Mouse (Mus musculus): Measurements from ENCODE around the gene Sox6. TPM values are rescaled to one million over a fixed set of nuclear protein-coding genes. Genes with fewer than 3 reads are reported as not detected.
"Not testable (repeated sequence)": the region's sequence is repeated elsewhere in the genome, so short reads cannot be mapped to it uniquely, and the experiment has no call there.

The Sox6 gene
- 3.3 and 3.9 TPM in 2 replicates for polyA plus RNA-seq (2012; rRNA removed)

GRCm38 (mm10) chr7:116038511-116038910 is at the start of gene Sox6:
Sox6 (minus strand) TSS chr7:116038796.
- TF ChIP-seq POLR2A (IDR thresholded peaks at IDR 0.05; ENCODE audit: borderline replicate concordance, extremely low read depth, low read depth, low read length) (no peak), CTCF (IDR thresholded peaks at IDR 0.05; ENCODE audit: insufficient read depth, low read length) (no peak)
- Histone ChIP-seq H3K4me3 (replicated peaks; ENCODE audit: extremely low read depth, low read depth, low read length) (no peak within 1 kb of the TSS), H3K4me1 (ENCODE audit: control insufficient read depth, insufficient read depth, low read length) (peaks cover 13% of the 10 kb centered on the region)
- DNase-seq, result peak; percentile 8
- WGBS, result 6% methylated on average over 11 of the region's 11 CpGs

- WGBS, result 95% methylated on average over 11 of the region's 11 CpGs
- DNase-seq; H3K4me3 ChIP-seq (replicated peaks; ENCODE audit: extremely low read depth, low read depth, low read length); H3K4me1 ChIP-seq (ENCODE audit: control insufficient read depth, insufficient read depth, low read length): not testable (repeated sequence)
These were observed 45.8 kb upstream of the Sox6 start, which contains the start of gene Gm4353 for GRCm38 (mm10) chr7:116084366-116084765. Gm4353 (minus strand) TSS chr7:116084635.

- no peak for TF ChIP-seq CTCF (IDR thresholded peaks at IDR 0.05; ENCODE audit: insufficient read depth, low read length)
- no peak for TF ChIP-seq POLR2A (IDR thresholded peaks at IDR 0.05; ENCODE audit: borderline replicate concordance, extremely low read depth, low read depth, low read length)
- Histone ChIP-seq H3K4me1 (ENCODE audit: control insufficient read depth, insufficient read depth, low read length) (no peaks in the 10 kb centered on the region), H3K4me3 (replicated peaks; ENCODE audit: extremely low read depth, low read depth, low read length) (no peak overlapping the region)
- 37% methylated on average over 1 of the region's 1 CpGs for WGBS
- no peak for DNase-seq
These were observed 22.1 kb upstream of the Sox6 start for GRCm38 (mm10) chr7:116060739-116061138.

GRCm38 (mm10) chr7:116040470-116041019 is 1.9 kb upstream of the Sox6 start:
- no peak for DNase-seq
- no peak for TF ChIP-seq CTCF (IDR thresholded peaks at IDR 0.05; ENCODE audit: insufficient read depth, low read length)
- TF ChIP-seq POLR2A (IDR thresholded peaks at IDR 0.05; ENCODE audit: borderline replicate concordance, extremely low read depth, low read depth, low read length), result no peak
- Histone ChIP-seq H3K4me3 (replicated peaks; ENCODE audit: extremely low read depth, low read depth, low read length) (no peak overlapping the region), H3K4me1 (ENCODE audit: control insufficient read depth, insufficient read depth, low read length) (peaks cover 10% of the 10 kb centered on the region)
- WGBS, result 30% methylated on average over 15 of the region's 15 CpGs

- DNase-seq, result peak; percentile 86
- under 1% methylated on average over 48 of the region's 48 CpGs for WGBS
- TF ChIP-seq CTCF (IDR thresholded peaks at IDR 0.05; ENCODE audit: insufficient read depth, low read length) (peak; percentile 92), POLR2A (IDR thresholded peaks at IDR 0.05; ENCODE audit: borderline replicate concordance, extremely low read depth, low read depth, low read length) (no peak)
- H3K4me1 ChIP-seq (ENCODE audit: control insufficient read depth, insufficient read depth, low read length), result peaks cover 10% of the 10 kb centered on the region
- peak overlapping the region; percentile 52 for H3K4me3 ChIP-seq (replicated peaks; ENCODE audit: extremely low read depth, low read depth, low read length)
These were observed 1.2 kb upstream of the Sox6 start for GRCm38 (mm10) chr7:116039538-116040466.

GRCm38 (mm10) chr7:116039196-116039537 is 571 bp upstream of the Sox6 start, which contains the start of gene 1110004F10Rik:
1110004F10Rik (plus strand) TSS chr7:116039397.
- no peak for TF ChIP-seq POLR2A (IDR thresholded peaks at IDR 0.05; ENCODE audit: borderline replicate concordance, extremely low read depth, low read depth, low read length)
- no peak for TF ChIP-seq CTCF (IDR thresholded peaks at IDR 0.05; ENCODE audit: insufficient read depth, low read length)
- peak; percentile 15 for DNase-seq
- Histone ChIP-seq H3K4me1 (ENCODE audit: control insufficient read depth, insufficient read depth, low read length) (peaks cover 13% of the 10 kb centered on the region), H3K4me3 (replicated peaks; ENCODE audit: extremely low read depth, low read depth, low read length) (peak within 1 kb of the TSS; percentile 52)
- WGBS, result 4% methylated on average over 11 of the region's 11 CpGs

GRCm38 (mm10) chr7:116038024-116038423 is 572 bp downstream of the Sox6 start:
- DNase-seq, result no peak
- Histone ChIP-seq H3K4me3 (replicated peaks; ENCODE audit: extremely low read depth, low read depth, low read length) (no peak overlapping the region), H3K4me1 (ENCODE audit: control insufficient read depth, insufficient read depth, low read length) (peaks cover 13% of the 10 kb centered on the region)
- WGBS, result 8% methylated on average over 13 of the region's 13 CpGs
- TF ChIP-seq CTCF (IDR thresholded peaks at IDR 0.05; ENCODE audit: insufficient read depth, low read length) (no peak), POLR2A (IDR thresholded peaks at IDR 0.05; ENCODE audit: borderline replicate concordance, extremely low read depth, low read depth, low read length) (no peak)

- no peak overlapping the region for H3K4me3 ChIP-seq (replicated peaks; ENCODE audit: extremely low read depth, low read depth, low read length)
- no peak for DNase-seq
- no peak for TF ChIP-seq POLR2A (IDR thresholded peaks at IDR 0.05; ENCODE audit: borderline replicate concordance, extremely low read depth, low read depth, low read length)
- no peak for TF ChIP-seq CTCF (IDR thresholded peaks at IDR 0.05; ENCODE audit: insufficient read depth, low read length)
- WGBS, result 64% methylated on average over 18 of the region's 18 CpGs
- H3K4me1 ChIP-seq (ENCODE audit: control insufficient read depth, insufficient read depth, low read length), result peaks cover 16% of the 10 kb centered on the region
These were observed 1.7 kb downstream of the Sox6 start for GRCm38 (mm10) chr7:116036591-116037555.

- 77% methylated on average over 4 of the region's 4 CpGs for WGBS
- H3K4me1 ChIP-seq (ENCODE audit: control insufficient read depth, insufficient read depth, low read length), result peaks cover 16% of the 10 kb centered on the region
- no peak overlapping the region for H3K4me3 ChIP-seq (replicated peaks; ENCODE audit: extremely low read depth, low read depth, low read length)
- no peak for DNase-seq
- TF ChIP-seq POLR2A (IDR thresholded peaks at IDR 0.05; ENCODE audit: borderline replicate concordance, extremely low read depth, low read depth, low read length), result no peak
- TF ChIP-seq CTCF (IDR thresholded peaks at IDR 0.05; ENCODE audit: insufficient read depth, low read length), result no peak
These were observed 3.1 kb downstream of the Sox6 start for GRCm38 (mm10) chr7:116035504-116035903.

All from lung, adult 2 months (tissue).